Mouse (Mus musculus) CH12.LX (cell line): Measurements from ENCODE around the gene Nrxn3. TPM values are rescaled to one million over a fixed set of nuclear protein-coding genes. Genes with fewer than 3 reads are reported as not detected.

Source experiments
- DNase-seq: peaks from one replicate; pipeline ENCODE4 v3.0.0-alpha.2; 2013; ENCODE audit errors: extremely low read depth
- H3K27ac ChIP-seq: 2 replicates; pipeline ENCODE4 v1.5.1; 2012; ENCODE audit warnings: low read depth, mild to moderate bottlenecking, control low read depth, moderate library complexity; ENCODE audit not compliant: insufficient read depth
- H3K27me3 ChIP-seq: replicated peaks from 2 replicates; pipeline ENCODE3; 2012; ENCODE audit warnings: inconsistent platforms
- H3K36me3 ChIP-seq, 2 experiments: replicated peaks in 1 of 2; 2 replicates each; pipeline versions ENCODE3 to v1.6.1; 2012; ENCODE audit warnings: inconsistent platforms in 1 of 2, low read length in 1 of 2, mild to moderate bottlenecking in 1 of 2, mixed read lengths in 1 of 2, moderate library complexity in 1 of 2; ENCODE audit not compliant: control insufficient read depth in 1 of 2, insufficient read depth in 1 of 2
- H3K4me1 ChIP-seq, 2 experiments: 2 replicates each; pipeline ENCODE4 v1.6.1; 2012; ENCODE audit warnings: inconsistent platforms in 1 of 2, moderate library complexity in 1 of 2; ENCODE audit not compliant: insufficient read depth in 2 of 2, control insufficient read depth in 1 of 2
- H3K4me2 ChIP-seq: 2 replicates; pipeline ENCODE4 v1.6.1; 2012; ENCODE audit warnings: low read depth, mild to moderate bottlenecking, control low read depth; ENCODE audit not compliant: poor library complexity, insufficient read depth, severe bottlenecking
- H3K4me3 ChIP-seq, 3 experiments: fragments of 150-350 bp in 1 of 3; sonication (generic) in 1 of 3; replicated peaks in 1 of 3; 2 replicates each; pipeline versions ENCODE3 to v1.5.1; 2011 to 2012; ENCODE audit warnings: low read depth in 2 of 3, low read length in 2 of 3, mild to moderate bottlenecking in 2 of 3, moderate library complexity in 2 of 3, control low read depth in 1 of 3, improper control_type of control experiment in 1 of 3, inconsistent platforms in 1 of 3, mixed read lengths in 1 of 3; ENCODE audit not compliant: poor library complexity in 1 of 3
- H3K79me2 ChIP-seq: replicated peaks from 2 replicates; pipeline ENCODE4 v1.6.1; 2012; ENCODE audit warnings: mild to moderate bottlenecking, moderate library complexity; ENCODE audit not compliant: control insufficient read depth, poor library complexity, insufficient read depth, severe bottlenecking; ENCODE audit errors: extremely low read depth
- H3K9ac ChIP-seq: 2 replicates; pipeline ENCODE4 v1.6.1; 2012; ENCODE audit warnings: low read depth, mild to moderate bottlenecking, control low read depth, moderate library complexity; ENCODE audit not compliant: insufficient read depth
- H3K9me3 ChIP-seq: replicated peaks from 2 replicates; pipeline ENCODE3; 2012; ENCODE audit warnings: low read length, inconsistent platforms, mixed read lengths
- CHD1 ChIP-seq: IDR thresholded peaks from 2 replicates; pipeline ENCODE4 v1.6.1; 2012; ENCODE audit warnings: low read depth, low read length, improper control_type of control experiment, inconsistent platforms
- CHD2 ChIP-seq: IDR thresholded peaks from 2 replicates; pipeline ENCODE4 v1.6.1; 2011; ENCODE audit warnings: low read length, improper control_type of control experiment
- CTCF ChIP-seq, 2 experiments: IDR thresholded peaks in 1 of 2; conservative IDR thresholded peaks in 1 of 2; 2 replicates each; pipeline ENCODE4 v1.5.1; 2011 to 2012; ENCODE audit warnings: low read depth in 2 of 2, low read length in 2 of 2, improper control_type of control experiment in 1 of 2, inconsistent platforms in 1 of 2, mild to moderate bottlenecking in 1 of 2, moderate library complexity in 1 of 2
- E2F4 ChIP-seq: IDR thresholded peaks from 2 replicates; pipeline ENCODE4 v1.6.1; 2011; ENCODE audit warnings: low read depth, low read length, improper control_type of control experiment; ENCODE audit not compliant: insufficient replicate concordance
- ELF1 ChIP-seq: IDR thresholded peaks from 2 replicates; pipeline ENCODE4 v1.6.1; 2014; ENCODE audit warnings: low read depth, mild to moderate bottlenecking, inconsistent platforms, low read length, improper control_type of control experiment
- EP300 ChIP-seq: IDR thresholded peaks from 2 replicates; pipeline ENCODE4 v1.6.1; 2011; ENCODE audit warnings: low read length, improper control_type of control experiment
- ETS1 ChIP-seq: conservative IDR thresholded peaks from 2 replicates; pipeline ENCODE4 v1.6.1; 2012; ENCODE audit warnings: low read depth, mild to moderate bottlenecking, inconsistent platforms, low read length, improper control_type of control experiment, moderate library complexity
- GABPA ChIP-seq: IDR thresholded peaks from 2 replicates; pipeline ENCODE4 v1.6.1; 2012; ENCODE audit warnings: low read depth, low read length, improper control_type of control experiment, inconsistent platforms; ENCODE audit not compliant: insufficient replicate concordance
- JUN ChIP-seq: IDR thresholded peaks from 2 replicates; pipeline ENCODE4 v1.6.1; 2011; ENCODE audit warnings: low read depth, mild to moderate bottlenecking, low read length, improper control_type of control experiment, moderate library complexity; ENCODE audit not compliant: insufficient read depth
- MAZ ChIP-seq: IDR thresholded peaks from 2 replicates; pipeline ENCODE4 v1.6.1; 2012; ENCODE audit warnings: low read depth, mild to moderate bottlenecking, inconsistent platforms, low read length, improper control_type of control experiment, moderate library complexity
- MYC ChIP-seq: IDR thresholded peaks from 2 replicates; pipeline ENCODE4 v1.6.1; 2011; ENCODE audit warnings: low read depth, mild to moderate bottlenecking, improper control_type of control experiment, low read length
- NELFE ChIP-seq: IDR thresholded peaks from 2 replicates; pipeline ENCODE4 v1.6.1; 2011; ENCODE audit warnings: low read depth, low read length, improper control_type of control experiment
- NRF1 ChIP-seq: IDR thresholded peaks from 2 replicates; pipeline ENCODE4 v1.6.1; 2014; ENCODE audit warnings: low read depth, mild to moderate bottlenecking, inconsistent platforms, low read length, improper control_type of control experiment, moderate library complexity
- PAX5 ChIP-seq: IDR thresholded peaks from 2 replicates; pipeline ENCODE4 v1.6.1; 2012; ENCODE audit warnings: low read length, inconsistent platforms, mixed read lengths
- POLR2AphosphoS2 ChIP-seq: IDR thresholded peaks from 2 replicates; pipeline ENCODE4 v1.6.1; 2011; ENCODE audit warnings: low read depth, low read length, improper control_type of control experiment
- RCOR1 ChIP-seq: conservative IDR thresholded peaks from 2 replicates; pipeline ENCODE4 v1.6.1; 2012; ENCODE audit warnings: low read depth, mild to moderate bottlenecking, inconsistent platforms, low read length, improper control_type of control experiment
- SIN3A ChIP-seq: IDR thresholded peaks from 2 replicates; pipeline ENCODE4 v1.6.1; 2012; ENCODE audit warnings: low read length, improper control_type of control experiment, inconsistent platforms
- SMC3 ChIP-seq: IDR thresholded peaks from 2 replicates; pipeline ENCODE4 v1.6.1; 2011; ENCODE audit warnings: low read depth, low read length, improper control_type of control experiment
- USF1 ChIP-seq: IDR thresholded peaks from 2 replicates; pipeline ENCODE4 v1.6.1; 2014; ENCODE audit warnings: low read depth, mild to moderate bottlenecking, inconsistent platforms, low read length, improper control_type of control experiment
- ZKSCAN1 ChIP-seq: IDR thresholded peaks from 2 replicates; pipeline ENCODE4 v1.6.1; 2012; ENCODE audit warnings: low read depth, inconsistent platforms, low read length, improper control_type of control experiment, borderline replicate concordance
- ZNF384 ChIP-seq: IDR thresholded peaks from 2 replicates; pipeline ENCODE4 v1.6.1; 2012; ENCODE audit warnings: low read depth, low read length, improper control_type of control experiment, inconsistent platforms
- dilution Hi-C: fragments of 300-500 bp; cut with MboI; formaldehyde crosslinking; loops from 2 replicates; pipeline ENCODE4 v1.14.3; 2020; ENCODE audit warnings: low sequenced_read_pairs; ENCODE audit not compliant: extremely low pct_unique_long_range_greater_than_20kb, extremely low pct_ligation_motif_present
- in situ Hi-C: fragments of 300-500 bp; cut with MboI; formaldehyde crosslinking; loops from 3 replicates; pipeline ENCODE4 v1.14.3; 2019; ENCODE audit warnings: low sequenced_read_pairs, low pct_ligation_motif_present, low pct_unique_long_range_greater_than_20kb, mixed read lengths
- polyA plus RNA-seq: library from polyadenylated mRNA; unstranded; fragments of >175 nt; gene quantifications from 2 replicates; pipeline ENCODE4 v1.2.1, GENCODE M21; 2012; ENCODE audit warnings: low read depth; ENCODE audit not compliant: insufficient read length
- total RNA-seq, 2 experiments: library from RNA; depleted of rRNA; stranded (reverse); fragments of 300-350 nt in 1 of 2; fragments of >200 nt in 1 of 2; gene quantifications; 2 replicates each; pipeline ENCODE4 v1.2.3; 2012 to 2014

Gene Nrxn3
- total and polyA plus RNA-seq, 3 experiments, result 0.04 to 0.17 (median 0.09) TPM

DNA sequence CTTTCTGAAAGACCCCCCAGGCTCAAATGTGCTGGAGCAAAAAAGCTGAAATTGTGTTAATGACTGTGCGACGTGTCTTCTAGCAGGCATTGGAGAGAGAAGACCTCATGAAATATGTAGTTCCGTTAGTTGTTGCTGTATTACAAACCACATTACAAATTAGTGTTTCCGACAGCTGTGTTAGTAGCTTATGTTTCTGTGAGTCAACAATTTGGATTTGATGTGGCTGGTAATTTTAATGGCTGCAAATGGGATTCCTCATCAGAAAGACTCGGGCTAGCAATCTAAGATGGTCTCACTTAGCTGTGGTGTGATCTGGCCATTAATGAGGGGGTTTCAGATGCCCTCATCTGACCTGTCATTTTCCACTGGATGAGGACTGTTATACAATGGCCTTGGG lies 1107.7 kb downstream of the Nrxn3 start:
- in situ Hi-C loops (no loop called here), dilution Hi-C loops (no loop called here)
- no peak overlapping the region for H3K4me3 ChIP-seq
- H3K4me2 ChIP-seq, result no peak overlapping the region
- no peaks in the 10 kb centered on the region for H3K79me2 ChIP-seq
- no peaks in the 10 kb centered on the region for H3K36me3 ChIP-seq
- no peak for DNase-seq
- H3K4me1 ChIP-seq, result peaks cover 0 to 20% of the 10 kb centered on the region in 2 experiments; a peak in 2 of 4 replicates
- TF ChIP-seq ETS1 (no peak), PAX5 (no peak), ELF1 (no peak), JUN (no peak), EP300 (no peak), SMC3 (no peak), CHD2 (no peak), MYC (no peak), SIN3A (no peak), NELFE (no peak), CTCF (conservative IDR thresholded peaks at IDR 0.05 in 1 of 2, IDR thresholded peaks at IDR 0.05 in 1 of 2; ENCODE audit: low read depth in 2 of 2, low read length in 2 of 2) (no peak), NRF1 (no peak), CHD1 (no peak), ZNF384 (no peak)
- H3K9me3 ChIP-seq, result no peaks in the 10 kb centered on the region
- H3K27ac ChIP-seq, result no peak overlapping the region
- no peak overlapping the region for H3K9ac ChIP-seq
- no peaks in the 10 kb centered on the region for H3K27me3 ChIP-seq

GRCm38 (mm10) chr12:89831300-89831699 lies 1108.6 kb downstream of the Nrxn3 start:
- no peaks in the 10 kb centered on the region for H3K27me3 ChIP-seq
- H3K27ac ChIP-seq, result no peak overlapping the region
- H3K4me2 ChIP-seq, result no peak overlapping the region
- in situ Hi-C loops, result no loop called here
- dilution Hi-C loops, result no loop called here
- H3K4me3 ChIP-seq, result no peak overlapping the region
- TF ChIP-seq ZKSCAN1 (no peak), USF1 (no peak), NELFE (no peak), E2F4 (no peak), SIN3A (no peak), GABPA (no peak), MAZ (no peak), SMC3 (no peak), POLR2AphosphoS2 (no peak), RCOR1 (no peak), NRF1 (no peak)
- TF ChIP-seq, all 38 proteins: peak for 0
- Histone ChIP-seq H3K36me3 (no peaks in the 10 kb centered on the region), H3K9me3 (no peaks in the 10 kb centered on the region), H3K4me1 (peaks cover 0 to 20% of the 10 kb centered on the region in 2 experiments; a peak in 2 of 4 replicates), H3K79me2 (no peaks in the 10 kb centered on the region), H3K9ac (no peak overlapping the region)
- no peak for DNase-seq
